Mouse (Mus musculus) left cerebral cortex, adult 9 months (tissue): Measurements from ENCODE around the gene Myo18a.

Source experiments
- DNase-seq, 2 experiments: peaks; one replicate each; pipeline ENCODE4 v3.0.0; 2022; ENCODE audit warnings: low spot score in 2 of 2

Gene Myo18a

GRCm38 (mm10) chr11:77872236-77872635, 109.2 kb downstream of the Myo18a start:
- peak in 1 of 2 experiments; percentile 75 for DNase-seq

GRCm38 (mm10) chr11:77872685-77873084, 109.6 kb downstream of the Myo18a start:
- DNase-seq = no peak

- no peak for DNase-seq
These were observed 110.1 kb downstream of the Myo18a start for GRCm38 (mm10) chr11:77873116-77873515.

- no peak for DNase-seq
These were observed 111.7 kb downstream of the Myo18a start for GRCm38 (mm10) chr11:77874685-77875231.

GRCm38 (mm10) chr11:77875269-77875668, 112.2 kb downstream of the Myo18a start:
- DNase-seq = no peak

- no peak for DNase-seq
These were observed 113.1 kb downstream of the Myo18a start for GRCm38 (mm10) chr11:77875847-77876759.

- peak in 1 of 2 experiments; percentile 58 for DNase-seq
These were observed 113.7 kb downstream of the Myo18a start for GRCm38 (mm10) chr11:77876760-77877148.

GRCm38 (mm10) chr11:77884524-77885245, 121.6 kb downstream of the Myo18a start:
- no peak for DNase-seq

GRCm38 (mm10) chr11:77885246-77885575, 122.2 kb downstream of the Myo18a start:
- DNase-seq = no peak

- DNase-seq = peak in 1 of 2 experiments; percentile 47
These were observed 124.4 kb downstream of the Myo18a start for GRCm38 (mm10) chr11:77887373-77887960.

GRCm38 (mm10) chr11:77888846-77889245, 125.8 kb downstream of the Myo18a start:
- no peak for DNase-seq

- DNase-seq = no peak
These were observed 126.4 kb downstream of the Myo18a start for GRCm38 (mm10) chr11:77889484-77889883.

- DNase-seq = no peak
These were observed 127.7 kb downstream of the Myo18a start for GRCm38 (mm10) chr11:77890648-77891258.

- no peak for DNase-seq
These were observed 129.8 kb downstream of the Myo18a start for GRCm38 (mm10) chr11:77892883-77893282.

- no peak for DNase-seq
These were observed 130.2 kb downstream of the Myo18a start for GRCm38 (mm10) chr11:77893283-77893682.

- DNase-seq = peak; percentile 68 to 81
These were observed 131.0 kb downstream of the Myo18a start, which contains the start of gene Pipox for GRCm38 (mm10) chr11:77893787-77894718. TSS of gene Pipox (minus strand) at chr11:77894096.

GRCm38 (mm10) chr11:77894967-77895366, 131.9 kb downstream of the Myo18a start:
- DNase-seq = no peak

- no peak for DNase-seq
These were observed 133.0 kb downstream of the Myo18a start for GRCm38 (mm10) chr11:77896011-77896410.

- DNase-seq = no peak
These were observed 133.4 kb downstream of the Myo18a start for GRCm38 (mm10) chr11:77896480-77896819.
